Mouse (Mus musculus): ENCODE measurements around the gene Dhrs3. TPM values are rescaled to one million over a fixed set of nuclear protein-coding genes. Genes with fewer than 3 reads are reported as not detected.
A peak's percentile ranks its signal among the peaks of the same experiment; 100 is the strongest.

The Dhrs3 gene
- polyA plus RNA-seq, 1 experiment from 2014 or later: 128 TPM

GRCm38 (mm10) chr4:144893561-144894486, 1.2 kb downstream of the Dhrs3 start:
- Histone ChIP-seq H3K27ac (ENCODE audit: low read depth, low read length) (0 out of 2 replicates have a peak overlapping the region, but pooled peaks have one; percentile 15), H3K27me3 (ENCODE audit: control insufficient read depth, insufficient read depth, low read length) (no peaks in the 10 kb centered on the region), H3K4me1 (ENCODE audit: control insufficient read depth, insufficient read depth, low read length) (peaks cover 26% of the 10 kb centered on the region), H3K4me2 (ENCODE audit: low read depth) (peak overlapping the region; percentile 56), H3K9me3 (ENCODE audit: control insufficient read depth, low read length) (no peaks in the 10 kb centered on the region), H3K4me3 (ENCODE audit: low read depth, low read length) (peak overlapping the region; percentile 57), H3K36me3 (ENCODE audit: control insufficient read depth, insufficient read depth, low read length) (no peaks in the 10 kb centered on the region), H3K9ac (ENCODE audit: low read length) (peak overlapping the region; percentile 66)
- DNase-seq (ENCODE audit: low spot score): peak; percentile 55
- under 1% methylated on average over 43 of the region's 44 CpGs for WGBS
- no peak for ATAC-seq (ENCODE audit: insufficient read depth, low FRiP score, low TSS enrichment)

GRCm38 (mm10) chr4:144894487-144895210, 2.0 kb downstream of the Dhrs3 start:
- WGBS: 3% methylated on average over 11 of the region's 11 CpGs
- ATAC-seq (ENCODE audit: insufficient read depth, low FRiP score, low TSS enrichment) (no peak), DNase-seq (ENCODE audit: low spot score) (peak; percentile 43)
- Histone ChIP-seq H3K9ac (ENCODE audit: low read length) (peak overlapping the region; percentile 66), H3K27me3 (ENCODE audit: control insufficient read depth, insufficient read depth, low read length) (no peaks in the 10 kb centered on the region), H3K36me3 (ENCODE audit: control insufficient read depth, insufficient read depth, low read length) (0 out of 2 replicates have a peak, but pooled peaks cover under 1% of the 10 kb centered on the region), H3K9me3 (ENCODE audit: control insufficient read depth, low read length) (no peaks in the 10 kb centered on the region), H3K4me2 (ENCODE audit: low read depth) (peak overlapping the region; percentile 56), H3K27ac (ENCODE audit: low read depth, low read length) (peak overlapping the region; percentile 15; the same call in 1 of the 2 replicates), H3K4me3 (ENCODE audit: low read depth, low read length) (peak overlapping the region; percentile 57), H3K4me1 (ENCODE audit: control insufficient read depth, insufficient read depth, low read length) (peaks cover 26% of the 10 kb centered on the region)

- 55% methylated on average over 2 of the region's 2 CpGs for WGBS
These were observed 2.6 kb downstream of the Dhrs3 start for GRCm38 (mm10) chr4:144895211-144895590.

GRCm38 (mm10) chr4:144896321-144896720, 3.7 kb downstream of the Dhrs3 start:
- Histone ChIP-seq H3K27ac (ENCODE audit: low read depth, low read length) (no peak overlapping the region), H3K9me3 (ENCODE audit: control insufficient read depth, low read length) (no peaks in the 10 kb centered on the region), H3K4me2 (ENCODE audit: low read depth) (peak overlapping the region; percentile 37), H3K4me3 (ENCODE audit: low read depth, low read length) (peak overlapping the region; percentile 18; the same call in 1 of the 2 replicates), H3K9ac (ENCODE audit: low read length) (no peak overlapping the region), H3K4me1 (ENCODE audit: control insufficient read depth, insufficient read depth, low read length) (peaks cover 20% of the 10 kb centered on the region), H3K27me3 (ENCODE audit: control insufficient read depth, insufficient read depth, low read length) (no peaks in the 10 kb centered on the region), H3K36me3 (ENCODE audit: control insufficient read depth, insufficient read depth, low read length) (0 out of 2 replicates have a peak, but pooled peaks cover 2% of the 10 kb centered on the region)
- 82% methylated on average over 3 of the region's 3 CpGs for WGBS
- peak; percentile 42 for DNase-seq (ENCODE audit: low spot score)
- no peak for ATAC-seq (ENCODE audit: insufficient read depth, low FRiP score, low TSS enrichment)

More at GRCm38 (mm10) chr4:144895211-144895590, 2.6 kb downstream of the Dhrs3 start:
- ATAC-seq (ENCODE audit: insufficient read depth, low FRiP score, low TSS enrichment): no peak
- Histone ChIP-seq H3K4me1 (ENCODE audit: control insufficient read depth, insufficient read depth, low read length) (peaks cover 26% of the 10 kb centered on the region), H3K27me3 (ENCODE audit: control insufficient read depth, insufficient read depth, low read length) (no peaks in the 10 kb centered on the region), H3K27ac (ENCODE audit: low read depth, low read length) (peak overlapping the region; percentile 15; the same call in 1 of the 2 replicates), H3K36me3 (ENCODE audit: control insufficient read depth, insufficient read depth, low read length) (0 out of 2 replicates have a peak, but pooled peaks cover 2% of the 10 kb centered on the region), H3K9ac (ENCODE audit: low read length) (peak overlapping the region; percentile 66), H3K4me2 (ENCODE audit: low read depth) (peak overlapping the region; percentile 56), H3K4me3 (ENCODE audit: low read depth, low read length) (peak overlapping the region; percentile 57), H3K9me3 (ENCODE audit: control insufficient read depth, low read length) (no peaks in the 10 kb centered on the region)
- DNase-seq (ENCODE audit: low spot score): peak; percentile 29

GRCm38 (mm10) chr4:144898036-144898649, 5.5 kb downstream of the Dhrs3 start:
- Histone ChIP-seq H3K4me2 (ENCODE audit: low read depth) (no peak overlapping the region), H3K9ac (ENCODE audit: low read length) (no peak overlapping the region), H3K4me3 (ENCODE audit: low read depth, low read length) (no peak overlapping the region), H3K27me3 (ENCODE audit: control insufficient read depth, insufficient read depth, low read length) (no peaks in the 10 kb centered on the region), H3K36me3 (ENCODE audit: control insufficient read depth, insufficient read depth, low read length) (0 out of 2 replicates have a peak, but pooled peaks cover 2% of the 10 kb centered on the region), H3K9me3 (ENCODE audit: control insufficient read depth, low read length) (no peaks in the 10 kb centered on the region), H3K4me1 (ENCODE audit: control insufficient read depth, insufficient read depth, low read length) (peaks cover 14% of the 10 kb centered on the region; the same call in 1 of the 2 replicates), H3K27ac (ENCODE audit: low read depth, low read length) (no peak overlapping the region)
- no peak for DNase-seq (ENCODE audit: low spot score)
- ATAC-seq (ENCODE audit: insufficient read depth, low FRiP score, low TSS enrichment): no peak
- 76% methylated on average over 6 of the region's 6 CpGs for WGBS

- H3K4me1 ChIP-seq (ENCODE audit: control insufficient read depth, insufficient read depth, low read length): peaks cover 14% of the 10 kb centered on the region; the same call in 1 of the 2 replicates
These were observed 6.1 kb downstream of the Dhrs3 start for GRCm38 (mm10) chr4:144898737-144899136.

GRCm38 (mm10) chr4:144901561-144902111, 9.0 kb downstream of the Dhrs3 start:
- H3K9ac ChIP-seq (ENCODE audit: low read length): no peak overlapping the region
- DNase-seq (ENCODE audit: low spot score) (no peak), ATAC-seq (ENCODE audit: insufficient read depth, low FRiP score, low TSS enrichment) (no peak)
- no peak overlapping the region for H3K4me3 ChIP-seq (ENCODE audit: low read depth, low read length)
- H3K36me3 ChIP-seq (ENCODE audit: control insufficient read depth, insufficient read depth, low read length): peaks cover 4% of the 10 kb centered on the region; the same call in 1 of the 2 replicates
- no peak overlapping the region for H3K27ac ChIP-seq (ENCODE audit: low read depth, low read length)
- H3K4me2 ChIP-seq (ENCODE audit: low read depth): no peak overlapping the region
- 82% methylated on average over 5 of the region's 5 CpGs for WGBS
- H3K27me3 ChIP-seq (ENCODE audit: control insufficient read depth, insufficient read depth, low read length): no peaks in the 10 kb centered on the region
- peaks cover 5% of the 10 kb centered on the region for H3K4me1 ChIP-seq (ENCODE audit: control insufficient read depth, insufficient read depth, low read length)
- H3K9me3 ChIP-seq (ENCODE audit: control insufficient read depth, low read length): no peaks in the 10 kb centered on the region

More at GRCm38 (mm10) chr4:144898737-144899136, 6.1 kb downstream of the Dhrs3 start:
- Histone ChIP-seq H3K9ac (ENCODE audit: low read length) (no peak overlapping the region), H3K9me3 (ENCODE audit: control insufficient read depth, low read length) (no peaks in the 10 kb centered on the region), H3K4me3 (ENCODE audit: low read depth, low read length) (no peak overlapping the region), H3K4me2 (ENCODE audit: low read depth) (no peak overlapping the region), H3K36me3 (ENCODE audit: control insufficient read depth, insufficient read depth, low read length) (0 out of 2 replicates have a peak, but pooled peaks cover 2% of the 10 kb centered on the region), H3K27me3 (ENCODE audit: control insufficient read depth, insufficient read depth, low read length) (no peaks in the 10 kb centered on the region), H3K27ac (ENCODE audit: low read depth, low read length) (no peak overlapping the region)
- ATAC-seq (ENCODE audit: insufficient read depth, low FRiP score, low TSS enrichment) (no peak), DNase-seq (ENCODE audit: low spot score) (no peak)
- 98% methylated on average over 2 of the region's 2 CpGs for WGBS

- H3K4me2 ChIP-seq (ENCODE audit: low read depth): no peak overlapping the region
- no peak overlapping the region for H3K4me3 ChIP-seq (ENCODE audit: low read depth, low read length)
- H3K36me3 ChIP-seq (ENCODE audit: control insufficient read depth, insufficient read depth, low read length): peaks cover 4% of the 10 kb centered on the region; the same call in 1 of the 2 replicates
- ATAC-seq (ENCODE audit: insufficient read depth, low FRiP score, low TSS enrichment) (no peak), DNase-seq (ENCODE audit: low spot score) (no peak)
- no peak overlapping the region for H3K27ac ChIP-seq (ENCODE audit: low read depth, low read length)
- H3K27me3 ChIP-seq (ENCODE audit: control insufficient read depth, insufficient read depth, low read length): no peaks in the 10 kb centered on the region
- H3K4me1 ChIP-seq (ENCODE audit: control insufficient read depth, insufficient read depth, low read length): no peaks in the 10 kb centered on the region; the same call in 1 of the 2 replicates
- H3K9me3 ChIP-seq (ENCODE audit: control insufficient read depth, low read length): no peaks in the 10 kb centered on the region
- no peak overlapping the region for H3K9ac ChIP-seq (ENCODE audit: low read length)
- 86% methylated on average over 1 of the region's 1 CpGs for WGBS
These were observed 10.5 kb downstream of the Dhrs3 start for GRCm38 (mm10) chr4:144903088-144903487.
